Mouse (Mus musculus): ENCODE measurements around the gene Mxra8.

DNA sequence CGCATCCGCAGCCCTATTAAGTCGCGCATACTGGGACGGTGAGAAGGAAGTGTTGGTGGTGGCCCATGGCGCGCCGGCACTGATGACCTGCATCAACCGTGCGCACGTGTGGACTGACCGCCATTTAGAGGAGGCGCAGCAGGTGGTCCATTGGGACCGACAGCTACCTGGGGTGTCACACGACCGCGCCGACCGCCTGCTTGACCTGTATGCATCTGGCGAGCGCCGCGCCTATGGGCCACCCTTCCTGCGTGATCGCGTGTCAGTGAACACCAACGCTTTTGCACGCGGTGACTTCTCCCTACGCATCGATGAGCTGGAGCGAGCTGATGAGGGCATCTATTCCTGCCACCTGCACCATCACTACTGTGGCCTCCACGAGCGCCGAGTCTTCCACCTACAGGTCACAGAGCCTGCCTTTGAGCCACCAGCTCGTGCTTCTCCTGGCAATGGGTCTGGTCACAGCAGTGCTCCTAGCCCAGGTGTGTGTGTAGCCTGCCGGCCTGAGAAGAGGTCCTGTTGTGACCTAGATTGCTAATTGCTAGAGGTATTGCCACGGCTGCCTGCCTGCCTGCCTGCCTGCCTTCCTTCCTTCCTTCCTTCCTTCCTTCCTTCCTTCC, 2.3 kb downstream of the Mxra8 start:
- no peak for TF ChIP-seq CTCF (IDR thresholded peaks at IDR 0.05; ENCODE audit: low read depth, low read length)
- no peak for TF ChIP-seq TAL1 (conservative IDR thresholded peaks at IDR 0.05; ENCODE audit: low read depth, low read length)
